13 mouse cellular contexts compared by ENCODE assay signal in genomic region chr8:127543676-127544075, GRCm38 (mm10).
DNase-seq lines count a peak whose midpoint lies in the region; ATAC-seq lines count a peak whose summit lies in the region.
"Had no signal": no experiment of that assay in that cellular context is flagged by ENCODE, and none has a peak within 500 bp of the region (broad histone marks: within the 10 kb centered on the region; RNA-seq: fewer than 3 reads in every experiment).

No protein-coding gene starts in this region.

- no peaks in the 10 kb centered on the region for H3K9me3 ChIP-seq in hindbrain, embryonic 10.5 days
- no peaks in the 10 kb centered on the region for H3K9me3 ChIP-seq in hindbrain, embryonic 12.5 days (replicated peaks)

- H3K9ac ChIP-seq in hindbrain, embryonic 12.5 days, result no peak overlapping the region

- peaks cover 18% of the 10 kb centered on the region for H3K4me1 ChIP-seq in hindbrain, embryonic 10.5 days (replicated peaks)
- H3K4me1 ChIP-seq in hindbrain, embryonic 12.5 days, result 0 out of 2 replicates have a peak, but pooled peaks cover 3% of the 10 kb centered on the region

- H3K27ac ChIP-seq in hindbrain, embryonic 10.5 days, result peak overlapping the region; percentile 23; the same call in 1 of the 2 replicates
- H3K27ac ChIP-seq in hindbrain, embryonic 12.5 days, result no peak overlapping the region
- H3K27ac ChIP-seq: left cerebral cortex, adult 2 months had no signal

- no peaks in the 10 kb centered on the region for H3K27me3 ChIP-seq in hindbrain, embryonic 10.5 days (ENCODE audit: insufficient read depth, poor library complexity, severe bottlenecking)
- H3K27me3 ChIP-seq in hindbrain, embryonic 12.5 days, result no peaks in the 10 kb centered on the region
- H3K27me3 ChIP-seq: megakaryocyte, embryonic 14.5 days had no signal

- H3K4me2 ChIP-seq in hindbrain, embryonic 12.5 days (replicated peaks), result no peak overlapping the region

- H3K36me3 ChIP-seq in hindbrain, embryonic 10.5 days, result no peaks in the 10 kb centered on the region
- H3K36me3 ChIP-seq in hindbrain, embryonic 12.5 days, result no peaks in the 10 kb centered on the region

- no peak for ATAC-seq in hindbrain, embryonic 12.5 days (ENCODE audit: low FRiP score)

- no peak for DNase-seq in hindbrain, embryonic 10.5 days (ENCODE audit: low spot score)
- peak; percentile 22 for DNase-seq in lung, postnatal 25 days (ENCODE audit: low spot score)
- no peak for DNase-seq in lung, adult 18-20 months
- peak; percentile 57 to 66 for DNase-seq in heart, adult 9 months (ENCODE audit: low spot score in 2 of 2)
- DNase-seq in heart, postnatal 36 days, result peak; percentile 31 to 44
- DNase-seq in adrenal gland, postnatal 10 days, result no peak
- DNase-seq in spleen, adult 12 weeks (ENCODE audit: low spot score), result no peak
- DNase-seq: cerebellum, adult 11-12 months; kidney, postnatal 25 days; liver had no signal

- WGBS in hindbrain, embryonic 10.5 days, result 82% methylated on average over 7 of the region's 7 CpGs
- WGBS in hindbrain, embryonic 12.5 days, result 73% methylated on average over 7 of the region's 7 CpGs

- no peak overlapping the region for H3K4me3 ChIP-seq in hindbrain, embryonic 10.5 days
- H3K4me3 ChIP-seq in hindbrain, embryonic 12.5 days, result no peak overlapping the region
- H3K4me3 ChIP-seq: left cerebral cortex, adult 2 months; megakaryocyte, embryonic 14.5 days had no signal

- intact Hi-C loops in heart, postnatal 36 days (cut with DNase I), result no loop called here

Comparison
In these comparisons a context has a peak if more than half of its experiments do, and no peak if none do; other contexts are left out.
1. DNase-seq: peak in lung, postnatal 25 days (single experiment), heart, adult 9 months (2 of 2) and heart, postnatal 36 days (2 of 2); none in hindbrain, embryonic 10.5 days (single experiment), lung, adult 18-20 months (0 of 2), adrenal gland, postnatal 10 days (single experiment) and spleen, adult 12 weeks (single experiment).